30 mouse cellular contexts compared by ENCODE assay signal in genomic region chr3:152112664-152113063, GRCm38 (mm10). TPM values are rescaled to one million over a fixed set of nuclear protein-coding genes. Genes with fewer than 3 reads are reported as not detected.
DNase-seq lines count a peak whose midpoint lies in the region; ATAC-seq and TF ChIP-seq lines count a peak whose summit lies in the region.
"Had no signal": no experiment of that assay in that cellular context is flagged by ENCODE, and none has a peak within 500 bp of the region (broad histone marks: within the 10 kb centered on the region; RNA-seq: fewer than 3 reads in every experiment).

No protein-coding gene starts in this region.

- 84% methylated on average over 8 of the region's 8 CpGs for WGBS in heart, embryonic 10.5 days
- WGBS in heart, embryonic 12.5 days: 86% methylated on average over 8 of the region's 8 CpGs
- 63% methylated on average over 8 of the region's 8 CpGs for WGBS in liver, embryonic 16.5 days (ENCODE audit: insufficient replicate concordance)
- WGBS in stomach, postnatal 0 days: 84% methylated on average over 8 of the region's 8 CpGs

- H3K9me3 ChIP-seq in heart, embryonic 10.5 days: no peaks in the 10 kb centered on the region
- no peaks in the 10 kb centered on the region for H3K9me3 ChIP-seq in heart, embryonic 12.5 days (replicated peaks)
- no peaks in the 10 kb centered on the region for H3K9me3 ChIP-seq in liver, embryonic 16.5 days (replicated peaks; ENCODE audit: control insufficient read depth, low read length)
- H3K9me3 ChIP-seq in stomach, postnatal 0 days (ENCODE audit: control insufficient read depth, low read length): no peaks in the 10 kb centered on the region
- H3K9me3 ChIP-seq: embryonic facial prominence, embryonic 12.5 days; forebrain, embryonic 13.5 days; hindbrain, embryonic 13.5 days; limb, embryonic 10.5 days; limb, embryonic 15.5 days; midbrain, embryonic 12.5 days; neural tube, embryonic 13.5 days had no signal

- peaks cover 52% of the 10 kb centered on the region for H3K4me1 ChIP-seq in heart, embryonic 10.5 days
- H3K4me1 ChIP-seq in heart, embryonic 12.5 days (replicated peaks): peaks cover 44% of the 10 kb centered on the region
- peaks cover 30% of the 10 kb centered on the region for H3K4me1 ChIP-seq in liver, embryonic 16.5 days (ENCODE audit: control insufficient read depth, low read depth, low read length)
- H3K4me1 ChIP-seq in stomach, postnatal 0 days (replicated peaks; ENCODE audit: control insufficient read depth, insufficient read depth): peaks cover 4% of the 10 kb centered on the region; the same call in 1 of the 2 replicates

- H3K27me3 ChIP-seq in heart, embryonic 10.5 days (ENCODE audit: insufficient read depth, poor library complexity, severe bottlenecking): no peaks in the 10 kb centered on the region
- H3K27me3 ChIP-seq in heart, embryonic 12.5 days (replicated peaks): no peaks in the 10 kb centered on the region
- peaks cover 12% of the 10 kb centered on the region for H3K27me3 ChIP-seq in liver, embryonic 16.5 days (ENCODE audit: control insufficient read depth, insufficient read depth, low read depth, low read length)
- no peaks in the 10 kb centered on the region for H3K27me3 ChIP-seq in stomach, postnatal 0 days (ENCODE audit: control insufficient read depth, insufficient read depth, low read length)
- H3K27me3 ChIP-seq: embryonic facial prominence, embryonic 12.5 days; limb, embryonic 15.5 days had no signal

- H3K4me2 ChIP-seq in heart, embryonic 12.5 days: no peak overlapping the region
- H3K4me2 ChIP-seq in liver, embryonic 16.5 days (ENCODE audit: low read depth, low read length): no peak overlapping the region
- no peak overlapping the region for H3K4me2 ChIP-seq in stomach, postnatal 0 days (replicated peaks; ENCODE audit: low read depth)
- H3K4me2 ChIP-seq: embryonic facial prominence, embryonic 12.5 days; forebrain, embryonic 13.5 days; heart, embryonic 11.5 days; hindbrain, embryonic 13.5 days; limb, embryonic 15.5 days; lung, embryonic 14.5 days; midbrain, embryonic 12.5 days; neural tube, embryonic 13.5 days had no signal

- H3K27ac ChIP-seq in heart, embryonic 10.5 days: no peak overlapping the region
- H3K27ac ChIP-seq in heart, embryonic 12.5 days (ENCODE audit: poor library complexity, severe bottlenecking): no peak overlapping the region
- H3K27ac ChIP-seq in liver, embryonic 16.5 days (ENCODE audit: low read length): no peak overlapping the region
- no peak overlapping the region for H3K27ac ChIP-seq in stomach, postnatal 0 days (replicated peaks)
- H3K27ac ChIP-seq: forebrain, embryonic 13.5 days; hindbrain, embryonic 13.5 days; layer of hippocampus, adult 2 months; limb, embryonic 10.5 days; midbrain, embryonic 12.5 days; neural tube, embryonic 13.5 days had no signal

- no peaks in the 10 kb centered on the region for H3K36me3 ChIP-seq in heart, embryonic 10.5 days
- H3K36me3 ChIP-seq in heart, embryonic 12.5 days: no peaks in the 10 kb centered on the region
- no peaks in the 10 kb centered on the region for H3K36me3 ChIP-seq in liver, embryonic 16.5 days (ENCODE audit: control insufficient read depth, insufficient read depth)
- no peaks in the 10 kb centered on the region for H3K36me3 ChIP-seq in stomach, postnatal 0 days (ENCODE audit: control insufficient read depth, insufficient read depth, low read length)
- H3K36me3 ChIP-seq: embryonic facial prominence, embryonic 12.5 days; hindbrain, embryonic 13.5 days; limb, embryonic 10.5 days; limb, embryonic 15.5 days; midbrain, embryonic 12.5 days; neural tube, embryonic 13.5 days had no signal

- no peak overlapping the region for H3K4me3 ChIP-seq in heart, embryonic 10.5 days
- H3K4me3 ChIP-seq in heart, embryonic 12.5 days: no peak overlapping the region
- no peak overlapping the region for H3K4me3 ChIP-seq in liver, embryonic 16.5 days (ENCODE audit: low read depth, low read length)
- no peak overlapping the region for H3K4me3 ChIP-seq in stomach, postnatal 0 days (ENCODE audit: low read depth, low read length)
- H3K4me3 ChIP-seq: embryonic facial prominence, embryonic 12.5 days; forebrain, embryonic 13.5 days; hindbrain, embryonic 13.5 days; layer of hippocampus, adult 2 months; limb, embryonic 10.5 days; limb, embryonic 15.5 days; midbrain, embryonic 12.5 days; myocyte; neural tube, embryonic 13.5 days had no signal

- DNase-seq in heart, embryonic 10.5 days (ENCODE audit: low spot score): peak; percentile 56
- no peak for DNase-seq in liver
- peak; percentile 9 for DNase-seq in stomach, postnatal 0 days (ENCODE audit: low spot score)
- no peak for DNase-seq in frontal cortex, postnatal 25 days (ENCODE audit: low spot score in 2 of 2)
- no peak for DNase-seq in gastrocnemius, adult 8-10 months (ENCODE audit: low spot score in 2 of 2)
- DNase-seq: adrenal gland, adult 2 months; adrenal gland, postnatal 36 days; B cell, adult 2 months; cerebellum, adult 18-20 months; cerebellum, postnatal 14 days; heart, postnatal 4 days; layer of hippocampus, postnatal 36 days; lung, embryonic 14.5 days; lung, postnatal 14 days; right cerebral cortex, postnatal 4 days had no signal

- no peak overlapping the region for H3K9ac ChIP-seq in heart, embryonic 12.5 days
- peak overlapping the region; percentile 13; the same call in 1 of the 2 replicates for H3K9ac ChIP-seq in liver, embryonic 16.5 days (ENCODE audit: low read depth, low read length)
- H3K9ac ChIP-seq in stomach, postnatal 0 days (ENCODE audit: low read length): no peak overlapping the region
- H3K9ac ChIP-seq: embryonic facial prominence, embryonic 12.5 days; forebrain, embryonic 13.5 days; hindbrain, embryonic 13.5 days; limb, embryonic 15.5 days; liver, embryonic 14.5 days; lung, embryonic 14.5 days; midbrain, embryonic 12.5 days; neural tube, embryonic 13.5 days had no signal

- no peak for TF ChIP-seq EP300 in stomach, postnatal 0 days (optimal IDR thresholded peaks at IDR 0.05)

- TF ChIP-seq CTCF in stomach, postnatal 0 days (IDR thresholded peaks at IDR 0.05; ENCODE audit: low read depth): no peak

- ATAC-seq in heart, embryonic 12.5 days (ENCODE audit: insufficient number of reproducible peaks, low FRiP score): no peak
- no peak for ATAC-seq in liver, embryonic 16.5 days (ENCODE audit: low read depth)
- peak; percentile 50 for ATAC-seq in granulocyte monocyte progenitor cell, adult 5-6 weeks (replicated peaks; ENCODE audit: poor library complexity, severe bottlenecking)
- no peak for ATAC-seq in stomach, postnatal 0 days (ENCODE audit: low FRiP score, low TSS enrichment)
- ATAC-seq: activated CD4-positive, CD25-positive, alpha-beta regulatory T cell, adult 4 months; forebrain, embryonic 13.5 days had no signal

RNA-seq across cellular contexts. Expression of gene Gipc2, which starts 53.4 kb away (rescaled TPM):
- polyA plus RNA-seq in heart, embryonic 10.5 days (2016; fragmentation: Nextera tagmentation; extraction: Ambion mirVana): 4.2 and 10.8 TPM in 2 replicates
- polyA plus RNA-seq in heart, embryonic 12.5 days (2016; fragmentation: Nextera tagmentation; extraction: Ambion mirVana): 1.3 and 4.5 TPM in 2 replicates
- 17.8 and 19.7 TPM in 2 replicates for polyA plus RNA-seq in liver, embryonic 16.5 days (2015; fragmentation: Nextera tagmentation; extraction: Ambion mirVana)
- total RNA-seq in granulocyte monocyte progenitor cell, adult 5-6 weeks (2014; fragmentation: Nextera tagmentation): not detected in 2 replicates
- not detected in 2 replicates for total RNA-seq in granulocyte monocyte progenitor cell, adult 5-6 weeks (2017)
- polyA plus RNA-seq in stomach, postnatal 0 days (2015; fragmentation: Nextera tagmentation; extraction: Ambion mirVana): 76.1 and 82.5 TPM in 2 replicates
- under 1 TPM in 3 of 4 experiments, not detected in 1; 0.36 to 0.70 (median 0.68) TPM for total RNA-seq in gastrocnemius, adult 8-10 months (2022)
- polyA plus RNA-seq: activated CD4-positive, CD25-positive, alpha-beta regulatory T cell, adult 4 months had no signal

Comparison
In these comparisons a context has a peak if more than half of its experiments do, and no peak if none do; other contexts are left out.
1. DNase-seq: peak in heart, embryonic 10.5 days (single experiment) and stomach, postnatal 0 days (single experiment); none in liver (single experiment), frontal cortex, postnatal 25 days (0 of 2) and gastrocnemius, adult 8-10 months (0 of 2).